Mouse (Mus musculus) bone marrow, adult 2 months (tissue): ENCODE results near the gene 5730522E02Rik.

Experiments
- CTCF ChIP-seq: fragments of 200-500 bp; IDR thresholded peaks from 2 replicates; pipeline ENCODE4 v1.5.1; 2011; ENCODE audit warnings: low read length, control low read depth; ENCODE audit not compliant: control insufficient read depth, insufficient read depth
- POLR2A ChIP-seq: fragments of 200-500 bp; IDR thresholded peaks from 2 replicates; pipeline ENCODE4 v1.6.1; 2011; ENCODE audit warnings: low read depth, mild to moderate bottlenecking, control low read depth, low read length, borderline replicate concordance; ENCODE audit not compliant: control insufficient read depth

- TF ChIP-seq CTCF (no peak), POLR2A (no peak)
These were observed 397.1 kb downstream of the 5730522E02Rik start for GRCm38 (mm10) chr11:25813446-25813845.
